ENCODE assay signal across 10 mouse cellular contexts in genomic region chr9:106531833-106532232, GRCm38 (mm10). TPM values are rescaled to one million over a fixed set of nuclear protein-coding genes. Genes with fewer than 3 reads are reported as not detected.
DNase-seq lines count a peak whose midpoint lies in the region; ATAC-seq and TF ChIP-seq lines count a peak whose summit lies in the region.
"Had no signal": no experiment of that assay in that cellular context is flagged by ENCODE, and none has a peak within 500 bp of the region (broad histone marks: within the 10 kb centered on the region; RNA-seq: fewer than 3 reads in every experiment).

No protein-coding gene starts in this region.

- WGBS in kidney, adult 2 months: 29% methylated on average over 3 of the region's 3 CpGs
- WGBS in kidney, embryonic 14.5 days: 24% methylated on average over 3 of the region's 3 CpGs
- WGBS in embryonic facial prominence, embryonic 10.5 days: 29% methylated on average over 3 of the region's 3 CpGs
- 34% methylated on average over 3 of the region's 3 CpGs for WGBS in heart, embryonic 12.5 days

- peak; percentile 16 for DNase-seq in kidney, adult 2 months
- DNase-seq in B cell, adult 2 months: peak; percentile 29 to 42
- DNase-seq in G1E (ENCODE audit: low spot score): peak; percentile 33
- DNase-seq in embryonic facial prominence, embryonic 10.5 days (ENCODE audit: low spot score): peak; percentile 33
- DNase-seq in lung, postnatal 10 days: peak; percentile 31
- DNase-seq in gastrocnemius, postnatal 36 days: no peak

- intact Hi-C loops in gastrocnemius, postnatal 36 days (cut with DNase I): no loop called here

- peak; percentile 90 for TF ChIP-seq CTCF in kidney, adult 2 months (conservative IDR thresholded peaks at IDR 0.05; ENCODE audit: insufficient read depth, insufficient read length, low read depth, low read length)
- TF ChIP-seq CTCF in G1E (IDR thresholded peaks at IDR 0.05; ENCODE audit: low read depth, low read length): peak; percentile 70

- H3K9ac ChIP-seq in kidney, embryonic 14.5 days (ENCODE audit: low read depth, low read length): no peak overlapping the region
- no peak overlapping the region for H3K9ac ChIP-seq in heart, embryonic 12.5 days
- H3K9ac ChIP-seq: heart, embryonic 15.5 days had no signal

- TF ChIP-seq POLR2A in kidney, adult 2 months (IDR thresholded peaks at IDR 0.05; ENCODE audit: low read depth, low read length): no peak

- no peak for ATAC-seq in kidney, embryonic 14.5 days (ENCODE audit: low FRiP score, low TSS enrichment)
- no peak for ATAC-seq in G1E (ENCODE audit: extremely low read depth, insufficient number of reproducible peaks, low FRiP score, poor library complexity, severe bottlenecking)
- ATAC-seq in heart, embryonic 12.5 days (ENCODE audit: insufficient number of reproducible peaks, low FRiP score): no peak

- H3K36me3 ChIP-seq in kidney, adult 2 months (ENCODE audit: control insufficient read depth, insufficient read depth, low read length): no peaks in the 10 kb centered on the region
- H3K36me3 ChIP-seq in kidney, embryonic 14.5 days (ENCODE audit: control insufficient read depth, insufficient read depth, low read length): no peaks in the 10 kb centered on the region
- H3K36me3 ChIP-seq in G1E (replicated peaks): no peaks in the 10 kb centered on the region
- H3K36me3 ChIP-seq in embryonic facial prominence, embryonic 10.5 days (replicated peaks): no peaks in the 10 kb centered on the region
- no peaks in the 10 kb centered on the region for H3K36me3 ChIP-seq in heart, embryonic 12.5 days
- H3K36me3 ChIP-seq: heart, embryonic 15.5 days had no signal

- no peaks in the 10 kb centered on the region for H3K4me1 ChIP-seq in kidney, adult 2 months (ENCODE audit: control insufficient read depth, insufficient read depth, low read length)
- H3K4me1 ChIP-seq in kidney, embryonic 14.5 days (ENCODE audit: control insufficient read depth, insufficient read depth, low read length): no peaks in the 10 kb centered on the region
- H3K4me1 ChIP-seq in G1E (ENCODE audit: insufficient read depth, low read depth, low read length): no peaks in the 10 kb centered on the region; the same call in 1 of the 2 replicates
- no peaks in the 10 kb centered on the region for H3K4me1 ChIP-seq in embryonic facial prominence, embryonic 10.5 days
- H3K4me1 ChIP-seq in heart, embryonic 12.5 days (replicated peaks): no peaks in the 10 kb centered on the region
- H3K4me1 ChIP-seq: heart, embryonic 15.5 days had no signal

- H3K27ac ChIP-seq in kidney, adult 2 months (ENCODE audit: insufficient read depth, low read depth, low read length): no peak overlapping the region
- H3K27ac ChIP-seq in kidney, embryonic 14.5 days (ENCODE audit: low read depth, low read length): no peak overlapping the region
- H3K27ac ChIP-seq in embryonic facial prominence, embryonic 10.5 days (replicated peaks): no peak overlapping the region
- no peak overlapping the region for H3K27ac ChIP-seq in heart, embryonic 12.5 days (ENCODE audit: poor library complexity, severe bottlenecking)
- H3K27ac ChIP-seq: heart, embryonic 15.5 days had no signal

- no peak overlapping the region for H3K4me3 ChIP-seq in kidney, adult 2 months (ENCODE audit: insufficient read depth, low read depth, low read length)
- H3K4me3 ChIP-seq in kidney, embryonic 14.5 days (ENCODE audit: low read length): no peak overlapping the region
- H3K4me3 ChIP-seq in G1E (ENCODE audit: low read depth, low read length): no peak overlapping the region
- no peak overlapping the region for H3K4me3 ChIP-seq in embryonic facial prominence, embryonic 10.5 days
- H3K4me3 ChIP-seq in heart, embryonic 12.5 days: no peak overlapping the region
- H3K4me3 ChIP-seq: heart, embryonic 15.5 days had no signal

- H3K27me3 ChIP-seq in kidney, adult 2 months (replicated peaks; ENCODE audit: control insufficient read depth, insufficient read depth, low read length): no peaks in the 10 kb centered on the region
- H3K27me3 ChIP-seq in kidney, embryonic 14.5 days (ENCODE audit: control insufficient read depth, insufficient read depth, low read length): no peaks in the 10 kb centered on the region
- H3K27me3 ChIP-seq in G1E (ENCODE audit: insufficient read depth, low read length): peaks cover 10% of the 10 kb centered on the region; the same call in 1 of the 2 replicates
- H3K27me3 ChIP-seq in embryonic facial prominence, embryonic 10.5 days (replicated peaks; ENCODE audit: low read depth, poor library complexity, severe bottlenecking): no peaks in the 10 kb centered on the region
- H3K27me3 ChIP-seq in heart, embryonic 12.5 days (replicated peaks): no peaks in the 10 kb centered on the region
- H3K27me3 ChIP-seq: heart, embryonic 15.5 days had no signal

- H3K4me2 ChIP-seq in kidney, embryonic 14.5 days (replicated peaks; ENCODE audit: low read depth, low read length): no peak overlapping the region
- H3K4me2 ChIP-seq in heart, embryonic 12.5 days: no peak overlapping the region
- H3K4me2 ChIP-seq: heart, embryonic 15.5 days had no signal

- H3K9me3 ChIP-seq in kidney, embryonic 14.5 days (ENCODE audit: control insufficient read depth, low read length): no peaks in the 10 kb centered on the region
- H3K9me3 ChIP-seq in G1E (replicated peaks): no peaks in the 10 kb centered on the region
- no peaks in the 10 kb centered on the region for H3K9me3 ChIP-seq in embryonic facial prominence, embryonic 10.5 days
- no peaks in the 10 kb centered on the region for H3K9me3 ChIP-seq in heart, embryonic 12.5 days (replicated peaks)
- H3K9me3 ChIP-seq: heart, embryonic 15.5 days had no signal

RNA-seq across cellular contexts. Expression of gene Iqcf5, which starts 17.5 kb away (rescaled TPM):
- 0.39 TPM in 1 of 2 replicates, not detected in the other for polyA plus RNA-seq in kidney, adult 2 months (2012; rRNA removed)
- not detected in 2 replicates for polyA plus RNA-seq in kidney, embryonic 14.5 days (2014; fragmentation: Nextera tagmentation; extraction: Ambion mirVana)
- total RNA-seq in G1E (2014; fragmentation: Nextera tagmentation) (3.6 and 5.3 TPM in 2 replicates), G1E (2017) (0.76 and 1.2 TPM in 2 replicates)
- polyA plus RNA-seq in G1E (2012): 0.13 TPM in 1 of 2 replicates, not detected in the other
- not detected in 2 replicates for polyA plus RNA-seq in embryonic facial prominence, embryonic 10.5 days (2016; fragmentation: Nextera tagmentation; extraction: Ambion mirVana)
- not detected for total RNA-seq in gastrocnemius, postnatal 36 days (2021)
- not detected in 2 replicates for polyA plus RNA-seq in heart, embryonic 12.5 days (2016; fragmentation: Nextera tagmentation; extraction: Ambion mirVana)
- polyA plus RNA-seq: heart, embryonic 15.5 days; neural tube, embryonic 11.5 days had no signal

RNA-seq across cellular contexts. Expression of gene Iqcf3, which starts 29.6 kb away (rescaled TPM):
- 0.06 and 0.11 TPM in 2 replicates for polyA plus RNA-seq in kidney, adult 2 months (2012; rRNA removed)
- polyA plus RNA-seq in kidney, embryonic 14.5 days (2014; fragmentation: Nextera tagmentation; extraction: Ambion mirVana): not detected in 2 replicates
- total RNA-seq in G1E (2014; fragmentation: Nextera tagmentation): not detected in 2 replicates
- not detected in 2 replicates for total RNA-seq in G1E (2017)
- not detected in 2 replicates for polyA plus RNA-seq in G1E (2012)
- polyA plus RNA-seq in embryonic facial prominence, embryonic 10.5 days (2016; fragmentation: Nextera tagmentation; extraction: Ambion mirVana): not detected in 2 replicates
- total RNA-seq in gastrocnemius, postnatal 36 days (2021): not detected
- polyA plus RNA-seq in heart, embryonic 12.5 days (2016; fragmentation: Nextera tagmentation; extraction: Ambion mirVana): not detected in 2 replicates
- polyA plus RNA-seq: heart, embryonic 15.5 days; neural tube, embryonic 11.5 days had no signal

RNA-seq across cellular contexts. Expression of gene Iqcf1, which starts 32.1 kb away (rescaled TPM):
- not detected in 2 replicates for polyA plus RNA-seq in kidney, adult 2 months (2012; rRNA removed)
- not detected in 2 replicates for polyA plus RNA-seq in kidney, embryonic 14.5 days (2014; fragmentation: Nextera tagmentation; extraction: Ambion mirVana)
- not detected in 2 replicates for total RNA-seq in G1E (2014; fragmentation: Nextera tagmentation)
- not detected in 2 replicates for total RNA-seq in G1E (2017)
- polyA plus RNA-seq in G1E (2012): not detected in 2 replicates
- not detected in 2 replicates for polyA plus RNA-seq in embryonic facial prominence, embryonic 10.5 days (2016; fragmentation: Nextera tagmentation; extraction: Ambion mirVana)
- total RNA-seq in gastrocnemius, postnatal 36 days (2021): not detected
- polyA plus RNA-seq in heart, embryonic 12.5 days (2016; fragmentation: Nextera tagmentation; extraction: Ambion mirVana): not detected in 2 replicates
- polyA plus RNA-seq: heart, embryonic 15.5 days; neural tube, embryonic 11.5 days had no signal

RNA-seq across cellular contexts. Expression of gene Iqcf4, which starts 39.0 kb away (rescaled TPM):
- 0.22 TPM in 1 of 2 replicates, not detected in the other for polyA plus RNA-seq in kidney, adult 2 months (2012; rRNA removed)
- not detected in 2 replicates for polyA plus RNA-seq in kidney, embryonic 14.5 days (2014; fragmentation: Nextera tagmentation; extraction: Ambion mirVana)
- total RNA-seq in G1E (2014; fragmentation: Nextera tagmentation): not detected in 2 replicates
- not detected in 2 replicates for total RNA-seq in G1E (2017)
- not detected in 2 replicates for polyA plus RNA-seq in G1E (2012)
- not detected in 2 replicates for polyA plus RNA-seq in embryonic facial prominence, embryonic 10.5 days (2016; fragmentation: Nextera tagmentation; extraction: Ambion mirVana)
- not detected for total RNA-seq in gastrocnemius, postnatal 36 days (2021)
- not detected in 2 replicates for polyA plus RNA-seq in heart, embryonic 12.5 days (2016; fragmentation: Nextera tagmentation; extraction: Ambion mirVana)
- polyA plus RNA-seq: heart, embryonic 15.5 days; neural tube, embryonic 11.5 days had no signal

RNA-seq across cellular contexts. Expression of gene Parp3, which starts 55.1 kb away (rescaled TPM):
- 25.8 and 31.9 TPM in 2 replicates for polyA plus RNA-seq in kidney, adult 2 months (2012; rRNA removed)
- 1.9 and 2.7 TPM in 2 replicates for polyA plus RNA-seq in kidney, embryonic 14.5 days (2014; fragmentation: Nextera tagmentation; extraction: Ambion mirVana)
- total RNA-seq in G1E (2014; fragmentation: Nextera tagmentation) (3.5 TPM in 1 of 2 replicates, not detected in the other), G1E (2017) (2.8 and 3.2 TPM in 2 replicates)
- polyA plus RNA-seq in G1E (2012): 0.48 and 0.85 TPM in 2 replicates
- 1.6 and 3.2 TPM in 2 replicates for polyA plus RNA-seq in embryonic facial prominence, embryonic 10.5 days (2016; fragmentation: Nextera tagmentation; extraction: Ambion mirVana)
- total RNA-seq in gastrocnemius, postnatal 36 days (2021): 10 to 100 TPM; 62.1 to 78.7 TPM
- polyA plus RNA-seq in heart, embryonic 12.5 days (2016; fragmentation: Nextera tagmentation; extraction: Ambion mirVana): 1.0 and 1.6 TPM in 2 replicates

Comparison
In these comparisons a context has a peak if more than half of its experiments do, and no peak if none do; other contexts are left out.
1. DNase-seq: peak in kidney, adult 2 months (single experiment), B cell, adult 2 months (2 of 2), G1E (single experiment), embryonic facial prominence, embryonic 10.5 days (single experiment) and lung, postnatal 10 days (single experiment); none in gastrocnemius, postnatal 36 days (0 of 2).